Mouse (Mus musculus) heart, embryonic 14.5 days (tissue): ENCODE results near the gene Cntn5. TPM values are rescaled to one million over a fixed set of nuclear protein-coding genes. Genes with fewer than 3 reads are reported as not detected.

Experiments used
- ATAC-seq: fragments of 200-750 bp; cut with Nextera tagmentation; 2 replicates; pipeline ENCODE4 v1.8.0; 2017; ENCODE audit warnings: low read depth, moderate TSS enrichment; ENCODE audit not compliant: insufficient number of reproducible peaks, insufficient read depth, low FRiP score
- H3K27ac ChIP-seq, 2 experiments: fragments of 200-500 bp in 1 of 2; fragments of 300-500 bp in 1 of 2; sonication (generic) in 1 of 2; replicated peaks in 1 of 2; 2 replicates each; pipeline ENCODE4 v1.5.1; 2012 to 2014; ENCODE audit warnings: low read depth in 2 of 2, low read length in 2 of 2, control low read depth in 1 of 2, mild to moderate bottlenecking in 1 of 2, mixed read lengths in 1 of 2; ENCODE audit not compliant: control insufficient read depth in 1 of 2, insufficient read depth in 1 of 2
- H3K27me3 ChIP-seq: fragments of 300-500 bp; sonication (generic); 2 replicates; pipeline ENCODE4 v1.6.1; 2014; ENCODE audit warnings: mild to moderate bottlenecking, low read length, control low read depth; ENCODE audit not compliant: control insufficient read depth, insufficient read depth
- H3K36me3 ChIP-seq: fragments of 300-500 bp; sonication (generic); 2 replicates; pipeline ENCODE4 v1.6.1; 2014; ENCODE audit warnings: mild to moderate bottlenecking, control low read depth, low read length, mixed read lengths; ENCODE audit not compliant: control insufficient read depth, insufficient read depth
- H3K4me1 ChIP-seq, 2 experiments: fragments of 200-500 bp in 1 of 2; fragments of 300-500 bp in 1 of 2; sonication (generic) in 1 of 2; 2 replicates each; pipeline ENCODE4 v1.6.1; 2012 to 2014; ENCODE audit warnings: low read length in 2 of 2, control low read depth in 1 of 2, mixed read lengths in 1 of 2; ENCODE audit not compliant: control insufficient read depth in 2 of 2, insufficient read depth in 2 of 2
- H3K4me2 ChIP-seq: fragments of 300-500 bp; sonication (generic); 2 replicates; pipeline ENCODE4 v1.6.1; 2014; ENCODE audit warnings: mild to moderate bottlenecking, low read length
- H3K4me3 ChIP-seq, 2 experiments: fragments of 200-500 bp in 1 of 2; fragments of 300-500 bp in 1 of 2; sonication (generic) in 1 of 2; 2 replicates each; pipeline ENCODE4 v1.5.1; 2012 to 2014; ENCODE audit warnings: low read length in 2 of 2, mild to moderate bottlenecking in 2 of 2, control low read depth in 1 of 2, low read depth in 1 of 2, moderate library complexity in 1 of 2; ENCODE audit not compliant: control insufficient read depth in 1 of 2, insufficient read depth in 1 of 2
- H3K9ac ChIP-seq: fragments of 300-500 bp; sonication (generic); 2 replicates; pipeline ENCODE4 v1.6.1; 2014; ENCODE audit warnings: mild to moderate bottlenecking, low read length
- H3K9me3 ChIP-seq: fragments of 300-500 bp; sonication (generic); 2 replicates; pipeline ENCODE4 v1.6.1; 2016; ENCODE audit warnings: low read length, control low read depth; ENCODE audit not compliant: control insufficient read depth
- WGBS: fragments of 180-500 bp; shearing (Covaris S2); extraction: QIAGEN DNeasy Blood & Tissue Kit; methylation state at CpG from one replicate; pipeline ENCODE4 v1.1.7; 2014; 5-methylcytosine and 5-hydroxymethylcytosine counted together
- polyA plus RNA-seq: library from polyadenylated mRNA; unstranded; fragments of >200 nt; fragmentation: Nextera tagmentation; extraction: Ambion mirVana; gene quantifications from 2 replicates; pipeline ENCODE4 v1.2.1, GENCODE M21; 2014

Gene Cntn5
- polyA plus RNA-seq, 1 experiment from 2014 or later = 0.65 TPM

GRCm38 (mm10) chr9:10521054-10521453 is 383.5 kb downstream of the Cntn5 start:
- Histone ChIP-seq H3K4me2 (no peak overlapping the region), H3K9me3 (no peaks in the 10 kb centered on the region), H3K4me3 (no peak overlapping the region), H3K36me3 (no peaks in the 10 kb centered on the region), H3K27ac (no peak overlapping the region), H3K27me3 (no peaks in the 10 kb centered on the region), H3K4me1 (no peaks in the 10 kb centered on the region), H3K9ac (no peak overlapping the region)
- no peak for ATAC-seq
- 66% methylated on average over 1 of the region's 1 CpGs for WGBS

GRCm38 (mm10) chr9:10492243-10492642 is 412.3 kb downstream of the Cntn5 start:
- Histone ChIP-seq H3K4me3 (no peak overlapping the region), H3K9ac (no peak overlapping the region), H3K27ac (no peak overlapping the region), H3K9me3 (no peaks in the 10 kb centered on the region), H3K27me3 (no peaks in the 10 kb centered on the region), H3K4me2 (no peak overlapping the region), H3K4me1 (no peaks in the 10 kb centered on the region), H3K36me3 (no peaks in the 10 kb centered on the region)
- ATAC-seq = no peak

- WGBS = 62% methylated on average over 4 of the region's 4 CpGs
- Histone ChIP-seq H3K4me2 (no peak overlapping the region), H3K4me3 (no peak overlapping the region), H3K4me1 (no peaks in the 10 kb centered on the region), H3K9ac (no peak overlapping the region), H3K9me3 (0 out of 2 replicates have a peak, but pooled peaks cover 4% of the 10 kb centered on the region), H3K27me3 (no peaks in the 10 kb centered on the region), H3K36me3 (no peaks in the 10 kb centered on the region), H3K27ac (no peak overlapping the region)
- no peak for ATAC-seq
Observed at GRCm38 (mm10) chr9:10471484-10472125, 433.0 kb downstream of the Cntn5 start.

- Histone ChIP-seq H3K4me2 (no peak overlapping the region), H3K27me3 (no peaks in the 10 kb centered on the region), H3K36me3 (no peaks in the 10 kb centered on the region), H3K4me1 (no peaks in the 10 kb centered on the region), H3K9me3 (no peaks in the 10 kb centered on the region), H3K4me3 (no peak overlapping the region), H3K9ac (no peak overlapping the region), H3K27ac (no peak overlapping the region)
- no peak for ATAC-seq
Observed at GRCm38 (mm10) chr9:10464758-10465157, 439.8 kb downstream of the Cntn5 start.

- no peaks in the 10 kb centered on the region for H3K4me1 ChIP-seq
- H3K36me3 ChIP-seq = no peaks in the 10 kb centered on the region
- ATAC-seq = no peak
- H3K4me3 ChIP-seq = no peak overlapping the region
- H3K27me3 ChIP-seq = no peaks in the 10 kb centered on the region
- WGBS = 36% methylated on average over 3 of the region's 3 CpGs
- H3K9me3 ChIP-seq = no peaks in the 10 kb centered on the region
- no peak overlapping the region for H3K27ac ChIP-seq
- no peak overlapping the region for H3K9ac ChIP-seq
- no peak overlapping the region for H3K4me2 ChIP-seq
Observed at GRCm38 (mm10) chr9:10457900-10458299, 446.7 kb downstream of the Cntn5 start.

- H3K36me3 ChIP-seq = no peaks in the 10 kb centered on the region
- no peak overlapping the region for H3K4me3 ChIP-seq
- H3K4me2 ChIP-seq = no peak overlapping the region
- no peaks in the 10 kb centered on the region for H3K27me3 ChIP-seq
- no peak overlapping the region for H3K27ac ChIP-seq
- ATAC-seq = no peak
- H3K4me1 ChIP-seq = no peaks in the 10 kb centered on the region
- H3K9me3 ChIP-seq = no peaks in the 10 kb centered on the region
- no peak overlapping the region for H3K9ac ChIP-seq
- 78% methylated on average over 3 of the region's 3 CpGs for WGBS
Observed at GRCm38 (mm10) chr9:10448987-10449563, 455.5 kb downstream of the Cntn5 start.

- H3K4me3 ChIP-seq = no peak overlapping the region
- H3K27me3 ChIP-seq = no peaks in the 10 kb centered on the region
Observed at GRCm38 (mm10) chr9:10447220-10447837, 457.2 kb downstream of the Cntn5 start.

GRCm38 (mm10) chr9:10412075-10412474 is 492.5 kb downstream of the Cntn5 start:
- H3K9me3 ChIP-seq = no peaks in the 10 kb centered on the region
- no peaks in the 10 kb centered on the region for H3K4me1 ChIP-seq
- no peak overlapping the region for H3K9ac ChIP-seq
- H3K27ac ChIP-seq = no peak overlapping the region
- H3K4me2 ChIP-seq = no peak overlapping the region
- H3K36me3 ChIP-seq = no peaks in the 10 kb centered on the region
- ATAC-seq = no peak
- H3K27me3 ChIP-seq = no peaks in the 10 kb centered on the region
- no peak overlapping the region for H3K4me3 ChIP-seq

More at GRCm38 (mm10) chr9:10447220-10447837, 457.2 kb downstream of the Cntn5 start:
- Histone ChIP-seq H3K9ac (no peak overlapping the region), H3K9me3 (no peaks in the 10 kb centered on the region), H3K4me1 (no peaks in the 10 kb centered on the region), H3K27ac (no peak overlapping the region), H3K36me3 (no peaks in the 10 kb centered on the region), H3K4me2 (no peak overlapping the region)
- no peak for ATAC-seq
